Mouse (Mus musculus) ES-E14 (cell line): ENCODE results near the gene Cep152. TPM values are rescaled to one million over a fixed set of nuclear protein-coding genes. Genes with fewer than 3 reads are reported as not detected.
A peak's percentile ranks its signal among the peaks of the same experiment; 100 is the strongest.

Source experiments
- DNase-seq: peaks from one replicate; pipeline ENCODE4 v3.0.0-alpha.2; 2013; ENCODE audit warnings: low read depth, low spot score
- H3K27ac ChIP-seq: 2 replicates; pipeline ENCODE4 v1.5.1; 2012; ENCODE audit warnings: low read depth, mild to moderate bottlenecking, low read length, moderate library complexity, mixed read lengths; ENCODE audit not compliant: poor library complexity, insufficient read depth, severe bottlenecking
- H3K36me3 ChIP-seq: 2 replicates; pipeline ENCODE4 v1.6.1; 2012; ENCODE audit warnings: mild to moderate bottlenecking, low read length, moderate library complexity, mixed read lengths; ENCODE audit not compliant: control insufficient read depth, poor library complexity, insufficient read depth, severe bottlenecking
- H3K4me1 ChIP-seq, 2 experiments: fragments of 150-350 bp in 1 of 2; sonication (generic) in 1 of 2; 2 replicates each; pipeline ENCODE4 v1.6.1; 2012; ENCODE audit warnings: low read length in 2 of 2, mild to moderate bottlenecking in 1 of 2, mixed read lengths in 1 of 2; ENCODE audit not compliant: control insufficient read depth in 2 of 2, insufficient read depth in 2 of 2, poor library complexity in 1 of 2
- H3K4me3 ChIP-seq, 2 experiments: fragments of 150-350 bp in 1 of 2; sonication (generic) in 1 of 2; 2 replicates each; pipeline ENCODE4 v1.5.1; 2012; ENCODE audit warnings: low read length in 2 of 2, low read depth in 1 of 2, mild to moderate bottlenecking in 1 of 2, mixed read lengths in 1 of 2; ENCODE audit not compliant: insufficient read depth in 1 of 2, poor library complexity in 1 of 2, severe bottlenecking in 1 of 2
- H3K9ac ChIP-seq: 2 replicates; pipeline ENCODE4 v1.6.1; 2012; ENCODE audit warnings: low read depth, mild to moderate bottlenecking, low read length, mixed read lengths; ENCODE audit not compliant: poor library complexity, insufficient read depth, severe bottlenecking
- H3K9me3 ChIP-seq: fragments of 150-350 bp; sonication (generic); 2 replicates; pipeline ENCODE4 v1.6.1; 2012; ENCODE audit warnings: low read depth, mild to moderate bottlenecking, low read length; ENCODE audit not compliant: control insufficient read depth, insufficient read depth
- CHD2 ChIP-seq: IDR thresholded peaks from 2 replicates; pipeline ENCODE4 v1.6.1; 2014; ENCODE audit warnings: mild to moderate bottlenecking, low read depth, low read length, inconsistent platforms
- HCFC1 ChIP-seq: IDR thresholded peaks from 2 replicates; pipeline ENCODE4 v1.6.1; 2012; ENCODE audit warnings: low read length, inconsistent platforms, borderline replicate concordance; ENCODE audit not compliant: insufficient read depth
- MAFK ChIP-seq: IDR thresholded peaks from 2 replicates; pipeline ENCODE4 v1.6.1; 2014; ENCODE audit warnings: mild to moderate bottlenecking, low read depth, low read length, inconsistent platforms; ENCODE audit not compliant: insufficient read depth
- ZC3H11A ChIP-seq: IDR thresholded peaks from 2 replicates; pipeline ENCODE4 v1.6.1; 2012; ENCODE audit warnings: low read depth, mild to moderate bottlenecking, inconsistent platforms, low read length, borderline replicate concordance
- ZNF384 ChIP-seq: IDR thresholded peaks from 2 replicates; pipeline ENCODE4 v1.6.1; 2012; ENCODE audit warnings: low read depth, low read length, inconsistent platforms
- in situ Hi-C, 2 experiments: fragments of 600-800 bp; cut with MboI; formaldehyde crosslinking; loops; one replicate each; pipeline ENCODE4 v1.15.1; 2025; ENCODE audit warnings: low sequenced_read_pairs in 2 of 2, inconsistent platforms in 1 of 2; ENCODE audit not compliant: unreplicated experiment in 2 of 2
- total RNA-seq: library from RNA; depleted of rRNA; stranded (reverse); fragments of 300-350 nt; gene quantifications from 2 replicates; pipeline ENCODE4 v1.2.3, GENCODE M21; 2012

Gene Cep152
- total RNA-seq, 1 experiment: 12.5 TPM

GRCm38 (mm10) chr2:125530665-125531064 lies 94.2 kb downstream of the Cep152 start:
- Histone ChIP-seq H3K4me1 (no peaks in the 10 kb centered on the region), H3K9me3 (no peaks in the 10 kb centered on the region), H3K36me3 (no peaks in the 10 kb centered on the region), H3K9ac (no peak overlapping the region), H3K27ac (no peak overlapping the region), H3K4me3 (no peak overlapping the region)
- TF ChIP-seq ZNF384 (no peak), MAFK (no peak), HCFC1 (no peak), CHD2 (no peak), ZC3H11A (no peak)
- no peak for DNase-seq
- in situ Hi-C loops: no loop called here

GRCm38 (mm10) chr2:125526566-125526965 lies 98.3 kb downstream of the Cep152 start:
- TF ChIP-seq HCFC1 (no peak), MAFK (no peak), CHD2 (no peak), ZNF384 (no peak), ZC3H11A (no peak)
- H3K9me3 ChIP-seq: no peaks in the 10 kb centered on the region
- in situ Hi-C loops: no loop called here
- no peak overlapping the region for H3K4me3 ChIP-seq
- H3K9ac ChIP-seq: no peak overlapping the region
- no peaks in the 10 kb centered on the region for H3K4me1 ChIP-seq
- DNase-seq: no peak
- no peaks in the 10 kb centered on the region for H3K36me3 ChIP-seq
- no peak overlapping the region for H3K27ac ChIP-seq

GRCm38 (mm10) chr2:125525484-125525883 lies 99.4 kb downstream of the Cep152 start:
- no peaks in the 10 kb centered on the region for H3K36me3 ChIP-seq
- no peaks in the 10 kb centered on the region for H3K4me1 ChIP-seq
- H3K4me3 ChIP-seq: no peak overlapping the region
- DNase-seq: no peak
- no peaks in the 10 kb centered on the region for H3K9me3 ChIP-seq
- in situ Hi-C loops: no loop called here
- TF ChIP-seq MAFK: peak; percentile 54
- no peak for TF ChIP-seq CHD2
- TF ChIP-seq HCFC1: no peak
- TF ChIP-seq ZC3H11A: no peak
- TF ChIP-seq ZNF384: no peak
- no peak overlapping the region for H3K9ac ChIP-seq
- H3K27ac ChIP-seq: no peak overlapping the region

GRCm38 (mm10) chr2:125516594-125516993 lies 108.3 kb downstream of the Cep152 start:
- Histone ChIP-seq H3K27ac (no peak overlapping the region), H3K9me3 (no peaks in the 10 kb centered on the region), H3K36me3 (no peaks in the 10 kb centered on the region), H3K4me1 (no peaks in the 10 kb centered on the region), H3K9ac (no peak overlapping the region), H3K4me3 (no peak overlapping the region)
- no peak for TF ChIP-seq ZC3H11A
- no peak for TF ChIP-seq HCFC1
- no peak for TF ChIP-seq MAFK
- TF ChIP-seq CHD2: no peak
- TF ChIP-seq ZNF384: no peak
- DNase-seq: no peak
- in situ Hi-C loops: no loop called here
